Mouse (Mus musculus): ENCODE measurements at regions not wholly inside any gene's neighbourhood (a gene's known extent, or its start where the extent isn't known, plus 50 kb on each side); places are given as distances from the start of the nearest gene placed in this dataset.

GRCm38 (mm10) chr16:62470133-62470532 lies 316.5 kb downstream of the Nsun3 start:
- no peak for DNase-seq (ENCODE audit: low spot score)

- no peak for DNase-seq (ENCODE audit: low spot score)
Measured at GRCm38 (mm10) chr16:62469286-62469685, 317.3 kb downstream of the Nsun3 start.

DNA sequence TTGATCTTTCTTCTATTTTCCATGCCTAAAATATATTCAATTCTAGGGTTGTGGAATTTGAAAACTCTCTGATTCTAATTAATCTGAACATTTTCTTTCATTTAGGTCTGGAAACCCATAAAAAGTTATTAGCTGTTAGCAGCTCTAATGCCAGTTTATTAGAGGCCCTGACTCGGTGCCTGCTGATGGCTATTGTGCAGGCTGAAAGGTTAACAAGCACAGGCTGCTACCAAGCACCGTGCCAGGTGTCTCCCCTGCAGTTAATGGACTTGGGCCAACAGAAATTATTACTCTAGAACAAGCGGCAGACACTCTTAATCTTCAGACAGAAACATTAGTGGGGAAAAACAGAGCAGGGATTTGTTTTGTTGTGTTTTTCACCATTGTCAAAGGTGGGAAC lies 317.8 kb downstream of the Nsun3 start:
- DNase-seq (ENCODE audit: low spot score), result no peak

GRCm38 (mm10) chr16:62459949-62460551 lies 326.6 kb downstream of the Nsun3 start:
- no peak for DNase-seq (ENCODE audit: low spot score)

DNA sequence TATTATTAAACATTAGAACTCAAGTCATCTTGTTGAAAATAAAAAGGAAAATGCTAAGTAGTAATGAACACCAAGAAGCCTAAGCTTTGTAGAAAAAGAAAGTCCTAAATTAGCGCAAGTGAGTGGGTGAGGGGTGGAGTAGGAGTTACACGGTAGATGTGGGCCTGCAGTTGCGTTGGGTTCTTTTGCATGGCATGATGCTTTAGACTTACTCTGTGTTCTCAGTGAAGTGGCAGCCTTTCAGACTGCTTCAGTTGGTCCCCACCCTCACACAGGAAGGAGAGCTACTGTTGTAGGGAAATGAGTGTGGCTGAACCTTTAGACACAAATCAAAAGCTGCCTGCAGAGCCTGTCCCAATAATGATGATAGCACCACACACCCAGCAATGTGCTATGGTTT lies 336.9 kb downstream of the Nsun3 start:
- DNase-seq (ENCODE audit: low spot score), result no peak

DNA sequence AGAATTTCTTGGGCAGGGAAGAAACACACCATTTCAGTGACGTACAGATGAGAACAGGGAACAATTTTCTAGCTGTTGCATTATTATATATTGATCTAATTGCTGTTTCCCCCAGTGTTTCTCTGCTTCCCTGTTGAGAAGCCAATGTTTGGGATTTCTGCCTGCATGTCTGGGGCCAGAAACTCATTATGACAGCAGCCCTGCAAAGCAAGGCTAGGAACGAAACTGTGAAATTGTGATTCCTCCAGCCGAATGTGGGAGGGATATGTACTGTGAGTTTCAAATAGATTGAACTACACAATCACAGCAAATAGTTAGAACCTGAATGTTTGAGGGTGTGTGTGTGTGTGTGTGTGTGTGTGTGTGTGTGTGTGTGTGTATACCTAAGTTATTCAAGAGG lies 339.2 kb downstream of the Nsun3 start:
- DNase-seq (ENCODE audit: low spot score), result no peak

GRCm38 (mm10) chr16:62441197-62441596 lies 345.4 kb downstream of the Nsun3 start:
- no peak for DNase-seq (ENCODE audit: low spot score)

- DNase-seq (ENCODE audit: low spot score), result no peak
Measured at GRCm38 (mm10) chr16:62433125-62433524, 353.5 kb downstream of the Nsun3 start.

DNA sequence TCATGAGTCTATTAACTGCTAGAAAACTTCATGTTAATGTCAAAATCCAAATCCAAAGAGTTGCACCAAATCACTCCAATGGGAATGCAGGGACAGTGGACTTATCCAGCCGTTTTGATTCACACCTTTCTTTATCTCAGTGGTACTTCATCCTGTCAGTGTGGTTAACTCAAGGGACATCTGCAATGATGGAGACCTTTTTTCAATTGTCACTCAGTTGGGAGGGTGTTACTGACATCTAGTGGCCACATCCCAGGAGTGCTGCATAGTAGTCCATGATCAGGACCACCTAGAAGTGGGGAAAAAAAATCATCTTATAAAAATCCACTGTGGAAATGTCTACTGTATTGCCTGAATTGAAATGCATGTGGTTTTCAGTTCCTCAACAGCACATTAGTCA lies 372.1 kb downstream of the Nsun3 start:
- DNase-seq (ENCODE audit: low spot score), result no peak

DNA sequence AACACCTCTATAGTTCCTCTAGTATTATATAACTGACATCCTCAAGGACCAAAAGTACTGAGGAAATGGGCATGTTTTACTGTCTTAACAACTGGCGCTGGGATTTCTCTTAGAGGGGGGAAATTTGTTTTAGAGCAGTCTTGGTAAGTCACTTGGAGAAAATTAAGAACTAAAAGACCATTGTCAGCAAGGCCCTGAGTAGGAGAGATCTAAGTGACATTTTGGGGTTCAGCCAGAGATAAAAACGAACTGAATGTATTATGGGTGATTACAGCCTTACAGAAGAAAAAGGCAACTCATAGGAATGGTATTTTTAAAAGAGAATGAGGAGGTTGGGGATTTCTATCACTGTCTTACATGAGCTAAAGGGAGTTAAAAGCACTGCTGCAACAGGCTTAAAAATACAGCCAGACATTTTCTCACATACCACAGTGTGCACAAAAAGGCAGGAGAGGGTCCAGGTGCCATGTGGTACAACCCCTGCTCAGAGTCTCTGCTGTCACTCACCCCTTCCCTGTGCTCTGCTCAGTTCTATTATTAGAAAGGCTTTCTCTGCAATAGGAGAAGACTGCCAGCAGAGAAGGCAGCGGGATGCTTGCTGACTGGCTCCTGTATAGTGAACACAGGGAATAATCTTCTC lies 379.0 kb downstream of the Nsun3 start:
- DNase-seq (ENCODE audit: low spot score), result no peak

DNA sequence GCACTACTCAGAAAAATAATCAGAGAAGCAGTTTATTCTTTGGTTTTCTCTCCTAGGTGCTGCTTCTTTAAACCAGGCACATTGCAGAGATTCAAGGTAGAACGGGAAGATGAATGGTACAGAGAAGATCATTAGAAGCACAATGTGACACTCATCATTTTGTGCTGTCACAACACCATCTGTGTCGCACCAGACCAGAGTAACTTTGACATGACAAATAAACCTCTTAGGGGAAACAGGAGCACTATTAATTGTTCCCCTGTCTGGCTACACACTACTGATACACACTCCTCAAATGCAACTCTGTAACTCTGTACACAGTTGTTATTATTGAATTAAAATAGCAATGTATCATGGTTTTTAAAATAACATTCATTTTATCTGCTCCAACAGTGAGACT lies 380.2 kb downstream of the Nsun3 start:
- DNase-seq (ENCODE audit: low spot score), result no peak

GRCm38 (mm10) chr16:62357279-62357678 lies 429.3 kb downstream of the Nsun3 start:
- DNase-seq (ENCODE audit: low spot score), result no peak

DNA sequence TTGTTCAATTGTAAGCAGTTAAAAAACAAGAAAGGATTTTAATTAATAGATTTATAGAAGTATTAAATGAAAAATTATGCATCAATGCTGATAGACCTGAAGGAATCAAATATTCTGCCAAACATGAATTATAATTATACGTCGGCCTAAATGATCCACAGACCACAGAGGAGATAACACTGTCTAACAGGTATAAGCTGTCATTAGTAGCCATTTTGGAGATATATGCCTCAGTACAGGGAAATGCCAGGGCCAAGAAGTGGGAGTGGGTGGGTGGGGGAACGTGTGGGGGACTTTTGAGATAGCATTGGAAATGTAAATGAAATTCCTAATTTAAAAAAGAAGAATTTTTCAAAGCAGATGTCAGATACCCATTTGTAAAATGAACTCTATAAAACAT lies 430.3 kb downstream of the Nsun3 start:
- DNase-seq (ENCODE audit: low spot score), result no peak

GRCm38 (mm10) chr16:62355830-62356270 lies 430.8 kb downstream of the Nsun3 start:
- no peak for DNase-seq (ENCODE audit: low spot score)

DNA sequence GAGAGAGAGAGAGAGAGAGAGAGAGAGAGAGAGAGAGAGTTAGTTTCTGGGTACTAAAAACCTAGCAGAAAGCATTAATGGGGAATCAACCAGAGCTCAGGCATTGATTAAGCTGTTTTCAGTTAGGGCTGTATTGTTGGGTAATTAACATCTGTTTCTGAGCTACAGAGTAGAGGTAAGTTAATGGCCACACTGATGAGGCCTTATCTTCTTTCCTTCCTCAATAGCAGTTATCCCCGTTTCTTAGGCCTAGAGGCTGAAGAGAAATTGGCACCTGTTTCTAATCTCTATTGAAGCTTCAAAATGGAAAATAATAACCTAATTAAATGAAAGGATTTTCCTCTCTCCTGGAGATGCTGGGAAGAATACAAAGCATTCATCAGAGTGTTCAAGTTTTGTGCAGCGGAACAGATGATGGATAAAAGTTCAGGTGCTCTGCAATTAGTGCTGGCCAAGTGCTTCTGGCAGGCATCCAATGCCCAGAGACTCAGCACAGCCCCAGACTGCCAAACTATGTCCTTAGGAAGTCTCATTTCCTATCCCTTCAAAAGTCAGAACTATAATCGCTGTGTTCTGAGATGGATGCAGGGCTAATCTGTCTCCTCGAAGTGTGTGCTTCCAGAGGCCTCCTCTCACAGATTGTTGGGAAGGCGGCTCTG lies 459.1 kb downstream of the Nsun3 start:
- DNase-seq (ENCODE audit: low spot score), result no peak

DNA sequence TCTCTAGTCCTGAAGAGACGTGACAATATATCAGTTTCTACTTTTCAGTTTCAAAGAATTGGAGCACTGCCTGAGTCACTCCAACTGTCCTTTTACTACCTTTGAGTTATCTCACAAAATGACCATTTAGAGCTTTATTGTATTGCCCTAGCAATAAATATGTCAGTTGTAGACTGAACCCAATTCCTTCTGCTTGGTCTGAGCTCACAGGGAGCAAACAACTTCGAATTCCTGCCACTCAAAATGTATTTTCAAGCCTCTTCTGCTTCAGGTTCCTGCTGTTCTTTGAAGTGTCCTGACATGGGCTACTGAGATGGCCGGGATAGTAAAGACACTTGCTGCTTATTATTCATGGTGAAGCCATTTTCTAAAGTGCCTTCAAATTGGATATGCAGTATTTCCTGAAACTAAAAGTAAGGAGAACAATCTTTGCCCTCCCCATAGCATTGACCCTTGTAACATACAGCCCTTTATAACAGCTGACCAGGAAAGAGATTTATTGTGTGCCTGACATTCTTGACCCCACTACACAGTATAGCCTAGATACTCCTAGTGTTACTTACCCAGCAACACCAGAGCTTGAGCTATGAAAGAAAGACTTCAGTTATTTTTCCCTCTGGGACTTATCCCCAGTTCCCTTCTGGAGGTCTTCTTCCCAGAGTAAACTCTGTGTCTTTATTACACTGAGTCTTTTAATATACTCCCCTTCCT lies 460.9 kb downstream of the Nsun3 start:
- DNase-seq (ENCODE audit: low spot score), result no peak

DNA sequence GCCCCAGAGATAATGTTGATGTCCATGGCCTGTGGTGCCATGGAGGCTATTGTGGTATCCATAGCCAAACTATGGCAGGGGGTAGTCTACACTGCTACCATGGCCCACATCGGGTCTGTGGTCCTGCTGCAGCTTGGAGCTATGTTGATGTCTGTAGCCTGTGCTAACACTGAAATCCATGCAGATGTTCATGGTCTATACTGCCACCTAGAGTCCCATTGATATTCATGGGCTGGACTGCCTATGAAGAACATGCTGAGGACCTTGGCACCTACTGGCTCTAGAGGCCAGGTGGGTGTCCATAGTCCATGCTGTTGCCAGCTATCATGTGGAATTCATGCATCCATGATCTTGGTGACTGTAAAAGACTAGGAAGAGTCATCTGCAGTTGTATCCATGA lies 463.8 kb downstream of the Nsun3 start:
- DNase-seq (ENCODE audit: low spot score), result no peak

DNA sequence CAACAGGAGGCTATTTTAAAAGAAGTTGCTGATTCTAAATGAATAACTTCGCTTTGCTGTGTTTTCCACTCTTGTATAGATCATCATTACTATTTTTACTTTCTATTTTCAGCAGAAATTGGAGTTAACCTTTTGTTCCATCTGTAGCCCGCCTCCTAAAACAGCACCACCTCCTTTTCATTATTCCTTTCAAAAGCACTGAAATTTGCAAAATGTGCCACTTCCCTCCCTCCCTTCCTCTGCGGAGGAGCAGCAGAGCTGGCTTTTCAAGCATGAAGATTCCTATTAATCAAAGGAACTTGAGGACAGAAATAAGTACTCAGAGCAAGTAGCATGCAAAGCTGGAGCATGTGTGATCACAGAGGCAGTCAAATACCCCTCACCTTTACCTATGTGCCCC lies 497.7 kb downstream of the Nsun3 start:
- DNase-seq (ENCODE audit: low spot score), result no peak

Measured in urinary bladder, postnatal 14 days (tissue).